Mouse (Mus musculus) ovary, postnatal 10 days (tissue): ENCODE results near the gene March8.

ENCODE experiments used
- DNase-seq: peaks from one replicate; pipeline ENCODE4 v3.0.0; 2022; ENCODE audit warnings: low spot score

The March8 gene

DNA sequence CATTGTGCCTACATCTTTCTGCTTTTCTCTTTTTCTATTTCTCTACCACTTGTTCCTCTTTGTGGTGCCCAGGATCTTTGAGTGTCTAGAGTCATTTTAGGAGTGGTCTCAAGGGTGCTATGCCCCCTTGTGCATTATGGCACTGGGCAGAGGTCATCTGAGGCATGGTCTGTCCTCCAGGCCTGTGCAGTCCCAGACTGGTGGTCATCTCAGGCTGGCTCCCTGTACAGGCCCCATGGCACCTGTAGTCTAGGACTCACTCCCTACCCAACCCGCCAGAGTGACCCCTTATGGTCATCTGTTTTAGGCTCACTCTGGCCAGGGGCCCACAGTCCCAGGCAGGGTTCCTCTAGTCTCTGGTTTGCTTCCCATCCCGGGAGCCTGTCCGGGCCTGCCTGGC is 33.7 kb downstream of the March8 start:
- DNase-seq, result no peak

DNA sequence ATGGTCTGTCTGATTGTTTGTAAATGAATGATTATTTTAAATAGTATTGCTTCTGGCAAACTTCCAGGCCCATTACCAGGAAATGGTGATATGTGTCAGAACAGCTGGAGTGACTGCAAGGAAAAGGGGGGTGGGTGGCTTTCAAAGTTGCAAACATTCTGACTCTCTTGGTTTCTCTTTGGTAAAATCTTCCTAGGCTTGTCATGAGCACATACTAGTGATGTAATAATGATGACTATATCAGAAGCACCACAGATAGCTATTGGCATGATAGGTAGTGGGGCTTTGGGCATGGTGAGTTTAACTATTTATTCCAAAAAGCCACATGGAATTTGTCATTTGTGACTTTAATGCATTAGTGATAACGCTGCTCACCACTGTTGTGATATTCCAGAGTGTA is 36.3 kb downstream of the March8 start:
- no peak for DNase-seq

DNA sequence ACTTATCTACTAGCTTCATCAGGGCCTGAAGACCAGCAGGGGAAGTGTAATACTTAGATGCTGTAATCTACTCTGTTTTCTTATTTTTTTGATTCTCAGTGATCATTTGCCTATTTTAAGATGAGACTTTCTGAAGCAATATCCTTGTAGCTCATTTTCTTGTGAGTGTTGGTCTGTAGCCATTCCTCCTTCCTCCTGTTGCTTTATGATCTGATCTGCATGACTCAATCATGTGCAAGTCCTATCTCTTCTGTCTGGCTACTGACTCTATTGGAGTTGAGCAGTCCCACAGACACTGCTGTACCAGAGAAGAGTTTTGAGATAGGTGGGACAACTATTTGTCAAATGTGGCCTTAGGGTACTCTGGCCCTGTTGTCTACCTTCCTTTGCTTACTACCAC is 36.8 kb downstream of the March8 start:
- DNase-seq, result no peak

DNA sequence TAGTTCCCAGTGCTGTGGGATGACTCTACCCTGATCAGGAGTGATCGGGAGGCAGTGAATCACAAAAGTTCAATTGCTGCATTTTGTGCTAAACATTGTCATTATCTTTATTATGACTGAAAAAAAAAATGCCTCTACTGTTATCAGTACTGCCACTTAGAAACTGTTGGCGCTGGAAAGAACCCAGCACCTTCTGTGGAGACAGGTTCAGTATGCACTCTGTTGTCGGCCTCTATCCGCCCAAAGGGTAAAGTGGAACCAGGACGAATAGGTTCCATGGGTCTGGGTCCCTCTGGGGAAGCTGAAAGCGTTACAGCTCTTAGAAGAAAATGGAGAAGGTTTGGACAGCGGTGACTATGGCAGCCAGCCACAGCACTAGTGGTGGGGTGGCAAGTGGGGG is 41.1 kb downstream of the March8 start:
- no peak for DNase-seq

DNA sequence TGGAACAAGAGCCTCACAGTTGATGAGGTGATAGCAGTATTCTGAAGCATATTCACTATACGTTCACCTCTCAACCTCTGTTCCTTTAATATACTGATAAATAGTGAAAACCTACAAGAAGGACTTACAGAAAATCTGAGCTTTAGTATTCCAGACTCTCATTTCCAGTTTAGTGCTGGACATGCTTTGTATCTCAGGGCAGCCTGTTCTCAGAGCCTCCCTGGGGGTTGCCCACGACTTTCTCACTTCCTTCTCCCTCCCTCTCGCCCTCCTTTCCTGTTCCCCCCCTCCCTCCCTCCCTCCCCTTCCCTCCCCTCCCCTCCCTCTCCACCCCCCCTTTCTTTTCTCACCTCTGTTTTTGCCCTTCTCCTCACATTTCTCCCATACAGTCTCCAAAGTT is 42.3 kb downstream of the March8 start:
- no peak for DNase-seq

DNA sequence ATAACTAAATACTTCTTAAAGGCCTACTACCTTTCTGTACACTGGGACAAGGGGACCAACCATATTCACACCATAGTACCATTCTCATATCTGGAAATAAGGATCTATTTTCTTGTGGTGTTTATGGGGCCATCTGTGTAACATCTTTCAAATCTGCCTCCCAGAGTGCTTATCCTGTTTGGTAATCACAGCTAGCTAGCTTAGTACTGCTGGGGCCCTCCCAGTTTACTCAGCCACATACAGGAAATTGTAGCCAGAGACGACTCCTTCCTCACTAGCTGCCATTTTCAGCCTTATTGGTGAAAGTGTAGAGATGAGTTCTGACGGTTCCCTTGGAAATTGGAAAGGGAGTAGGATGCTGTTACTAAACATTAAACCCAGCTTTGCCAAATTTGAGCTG is 43.8 kb downstream of the March8 start:
- no peak for DNase-seq

DNA sequence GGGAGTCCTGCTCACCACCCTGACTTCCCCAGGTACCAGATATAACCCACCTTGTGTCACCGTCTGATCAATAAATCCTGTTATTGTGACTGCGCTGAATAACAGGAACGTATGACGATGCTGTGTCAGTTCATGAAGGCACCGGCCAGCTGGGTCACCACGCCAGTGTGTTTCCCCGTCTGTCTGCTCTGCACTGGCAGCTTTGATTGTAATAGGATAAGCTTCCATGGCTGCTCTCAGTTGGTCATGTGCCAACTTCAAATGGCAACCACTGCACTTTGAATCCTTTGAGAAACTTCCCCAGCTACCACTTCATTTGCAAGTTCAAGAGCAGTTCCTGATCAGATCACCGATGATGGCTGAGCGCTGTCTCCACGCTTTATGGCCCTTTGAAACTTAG is 45.8 kb downstream of the March8 start:
- DNase-seq, result no peak

DNA sequence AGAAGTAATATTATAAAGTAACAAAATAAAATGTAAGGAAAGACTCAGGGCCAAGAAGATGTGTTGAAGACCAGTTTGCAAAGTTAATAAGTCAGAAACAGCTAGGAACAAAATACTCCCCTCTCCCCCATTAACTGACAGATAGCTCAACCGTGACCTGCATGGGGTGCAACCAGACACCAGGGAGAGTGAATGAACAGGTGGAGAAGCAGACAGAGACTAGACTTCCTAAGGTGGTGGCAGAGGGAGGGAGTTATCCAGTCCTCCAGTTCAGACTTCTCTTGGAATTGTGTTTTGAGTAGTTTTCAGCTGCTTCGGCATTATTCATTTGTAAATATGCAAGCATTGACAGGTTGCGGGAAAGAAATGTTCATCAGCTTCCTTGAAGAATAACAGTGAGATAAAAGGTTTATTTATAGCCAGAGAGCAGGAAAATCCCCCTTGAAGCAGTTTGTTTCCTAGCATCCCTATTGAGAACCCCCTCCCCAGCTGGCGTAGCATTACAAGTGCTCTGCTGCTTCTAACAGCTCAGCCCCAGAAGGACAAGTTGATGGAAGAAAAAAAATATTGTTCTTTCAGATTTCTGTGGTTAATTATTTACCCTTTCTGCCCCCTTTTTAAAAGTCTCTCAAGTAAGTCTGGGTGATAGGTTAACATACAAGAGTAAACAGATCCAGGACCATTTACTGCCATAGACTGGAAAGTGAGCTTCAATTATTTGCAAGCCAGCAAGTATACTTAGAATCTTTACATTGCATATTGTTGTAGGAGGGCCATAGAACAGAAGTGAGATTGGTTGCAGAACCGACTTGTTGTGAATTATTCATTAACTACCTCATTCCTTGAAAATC is 47.6 kb downstream of the March8 start:
- DNase-seq, result no peak

DNA sequence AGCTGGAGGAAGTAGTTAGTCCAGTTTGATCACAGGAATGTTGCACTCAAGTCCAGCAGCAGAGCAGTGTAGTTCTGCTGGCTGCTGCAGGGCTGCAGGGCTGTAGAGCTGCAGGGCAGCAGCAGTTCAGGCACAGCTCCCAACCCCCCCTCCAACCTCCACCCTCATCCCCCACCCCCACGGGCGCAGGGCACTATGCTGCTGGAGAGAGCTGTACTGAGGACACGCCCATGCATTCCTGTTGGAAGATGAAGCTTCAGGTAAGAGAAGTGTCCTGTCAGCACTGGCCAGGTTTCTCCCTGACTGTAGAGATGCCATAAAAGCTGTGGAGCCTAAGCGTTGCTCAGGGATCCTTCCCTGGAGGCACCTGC is 48.2 kb downstream of the March8 start:
- DNase-seq, result no peak

DNA sequence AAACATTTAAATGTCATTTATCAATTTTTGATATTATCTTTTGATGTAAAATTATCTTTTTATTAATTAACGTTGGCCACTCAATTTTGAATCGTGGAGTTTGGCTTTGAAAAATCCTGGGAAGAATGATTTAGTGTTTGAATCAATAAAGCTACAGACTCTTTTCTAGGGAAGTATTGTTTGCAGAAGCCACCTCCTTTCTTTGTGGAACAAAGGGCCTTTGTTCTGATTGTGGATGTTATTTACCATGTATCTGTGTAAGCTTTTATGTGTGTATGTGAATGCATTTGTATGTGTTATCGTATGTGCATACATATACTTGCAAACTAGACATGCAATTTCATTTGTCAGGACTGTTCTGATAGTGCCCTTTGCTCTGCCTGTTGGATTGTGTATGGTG is 48.7 kb downstream of the March8 start:
- no peak for DNase-seq

DNA sequence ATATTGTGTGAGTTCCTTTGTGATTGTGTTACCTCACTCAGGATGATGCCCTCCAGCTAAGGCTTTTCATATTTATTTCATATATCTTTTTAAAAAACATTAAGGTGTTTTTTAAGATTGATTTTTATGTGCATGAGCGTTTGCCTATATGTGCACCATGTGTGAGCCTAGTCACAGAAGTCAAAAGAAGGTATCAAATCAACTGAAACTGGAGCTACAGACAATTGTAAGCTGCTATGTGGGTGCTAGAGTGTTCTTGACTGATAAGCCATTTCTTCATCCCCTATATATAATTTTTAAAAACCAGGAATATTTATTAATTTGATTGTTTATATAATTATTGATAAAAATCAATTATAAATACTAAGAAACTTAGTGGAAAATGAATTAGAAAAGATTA is 50.2 kb downstream of the March8 start:
- DNase-seq, result no peak

DNA sequence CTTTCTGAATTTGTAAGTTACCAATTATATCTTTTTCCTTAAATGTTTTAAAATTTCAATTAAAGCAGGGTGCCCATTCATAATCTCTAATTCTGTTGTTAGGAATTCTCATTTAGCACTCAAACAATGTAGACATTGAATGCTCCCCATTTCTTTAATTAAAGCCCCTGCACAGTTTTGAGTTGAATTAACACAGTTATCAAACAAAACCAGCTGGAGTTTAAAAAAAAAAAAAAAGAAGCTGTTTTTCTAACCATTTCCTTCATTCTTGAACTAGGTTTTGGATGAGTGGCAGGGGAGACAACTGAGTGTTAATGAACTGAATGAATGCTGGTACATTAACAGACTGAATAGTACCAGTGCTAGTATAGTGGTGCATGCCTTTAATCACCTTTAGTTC is 51.7 kb downstream of the March8 start:
- no peak for DNase-seq

DNA sequence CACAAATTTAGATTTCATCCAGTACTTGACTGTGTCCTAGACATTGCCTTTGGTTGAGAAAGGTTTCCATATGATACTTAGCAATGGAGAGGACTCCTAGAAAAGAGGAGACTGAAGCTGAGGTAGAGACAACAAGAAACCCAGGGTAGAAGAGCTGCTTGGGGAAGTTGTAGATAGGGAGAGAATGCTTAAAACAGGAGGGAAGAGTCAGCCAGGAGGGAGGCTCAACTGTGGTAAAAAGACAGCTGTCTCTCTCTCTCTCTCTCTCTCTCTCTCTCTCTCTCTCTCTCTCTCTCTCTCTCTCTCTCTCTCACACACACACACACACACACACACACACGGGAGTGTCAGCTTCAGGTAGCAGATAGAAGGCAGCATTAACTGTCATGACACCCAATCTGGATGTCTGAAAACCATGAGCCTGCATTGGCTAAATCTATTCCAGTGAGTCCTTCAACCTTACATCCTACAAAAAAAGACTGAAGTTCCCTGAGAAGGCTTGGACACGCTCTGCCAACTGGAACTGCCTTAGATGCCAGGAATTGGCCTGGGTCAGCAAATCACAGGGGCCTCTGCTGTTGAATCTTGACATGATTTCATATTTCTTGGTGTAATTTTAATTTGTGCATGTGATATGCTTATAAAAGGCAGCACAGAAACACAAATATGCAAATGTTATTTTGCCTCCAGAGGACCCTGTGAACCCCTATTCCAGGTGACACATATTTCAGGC is 57.3 kb downstream of the March8 start:
- DNase-seq, result no peak

DNA sequence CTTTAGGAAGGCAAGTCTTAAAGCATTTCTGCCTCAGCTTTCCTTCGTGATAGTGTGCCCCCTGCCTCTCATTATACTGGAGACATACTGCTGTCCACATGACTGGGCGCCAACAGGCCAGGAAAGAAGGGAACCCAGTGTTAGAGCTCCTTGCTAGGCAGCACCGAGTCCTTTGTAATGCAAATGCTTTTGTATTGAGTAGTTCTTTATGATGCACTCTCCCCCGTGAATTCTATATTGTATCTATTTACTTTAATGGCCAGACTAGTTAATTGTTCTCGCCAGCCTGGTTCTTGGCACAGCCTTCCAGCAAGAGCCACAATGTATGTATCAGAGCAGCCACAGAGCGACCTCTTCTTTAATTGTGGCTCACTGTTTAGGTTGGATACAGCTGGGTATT is 59.8 kb downstream of the March8 start:
- no peak for DNase-seq

DNA sequence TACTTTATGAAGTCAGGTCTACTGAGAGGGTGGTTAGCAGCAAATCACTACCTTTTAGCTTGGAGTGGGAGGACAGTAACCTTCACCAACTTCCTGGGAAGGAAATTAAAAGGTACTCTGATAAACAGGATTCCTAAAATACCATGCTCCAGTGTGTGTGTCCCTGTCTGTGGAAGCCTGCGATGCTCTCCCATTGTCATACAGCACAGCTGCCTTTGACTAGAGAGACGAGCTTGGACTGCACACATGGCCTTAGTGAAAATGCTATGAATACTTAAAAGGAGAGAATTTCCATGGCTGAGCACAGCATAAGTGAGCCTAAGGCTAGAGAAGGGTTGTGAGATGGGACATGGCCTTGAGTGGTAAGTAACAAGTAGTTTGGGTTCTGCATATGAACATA is 60.3 kb downstream of the March8 start:
- DNase-seq, result no peak

DNA sequence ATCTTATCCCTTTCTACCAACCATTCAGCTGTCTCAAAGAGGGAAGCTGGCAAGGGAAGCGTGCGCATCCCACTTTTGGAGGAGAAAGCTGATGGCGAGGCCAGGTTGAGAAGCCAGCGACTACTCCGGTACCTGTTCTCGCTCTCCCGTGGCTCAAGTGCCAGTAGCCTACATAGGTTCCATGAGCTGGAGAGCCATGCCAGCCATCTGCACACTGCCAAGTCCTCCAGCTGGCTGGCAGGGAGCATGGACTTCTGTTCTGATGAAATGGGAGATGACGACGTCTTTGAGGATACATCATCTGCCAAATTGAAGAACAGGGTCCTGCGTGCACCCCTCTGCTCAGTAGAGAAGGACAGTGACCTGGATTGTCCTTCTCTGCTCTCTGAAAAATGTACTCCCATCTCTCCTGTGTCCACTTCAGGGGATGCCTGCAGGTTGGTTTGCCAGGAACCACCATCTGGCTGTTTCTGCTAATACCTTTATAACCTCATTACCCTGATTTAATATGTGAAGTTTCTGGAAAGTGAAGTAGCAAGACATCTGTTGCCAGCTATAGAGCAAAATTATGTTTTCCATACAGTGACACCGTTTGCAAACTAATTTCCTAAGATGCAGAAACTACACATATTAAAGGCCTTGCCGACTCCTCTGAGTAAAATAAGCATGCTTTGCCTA is 64.1 kb downstream of the March8 start:
- no peak for DNase-seq

DNA sequence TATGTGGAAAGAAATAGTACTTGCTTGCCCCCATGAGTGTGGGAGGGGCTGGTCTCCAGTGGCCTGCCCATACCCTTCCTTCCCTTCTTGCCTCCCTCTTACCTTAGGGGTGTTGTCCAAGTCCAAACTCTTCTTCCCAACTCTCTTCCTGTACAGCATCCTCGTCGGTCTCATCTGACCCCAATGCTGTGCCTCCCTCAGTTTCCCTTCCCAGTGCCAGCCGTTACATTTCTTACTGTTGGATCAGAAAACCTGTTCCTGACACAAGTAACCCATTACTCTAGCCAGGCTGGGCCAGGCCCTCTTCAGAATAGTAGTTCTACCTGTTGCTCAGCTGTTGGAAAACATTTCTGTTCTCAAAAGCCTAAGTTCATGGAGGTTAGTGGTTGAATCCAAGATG is 64.6 kb downstream of the March8 start:
- no peak for DNase-seq

DNA sequence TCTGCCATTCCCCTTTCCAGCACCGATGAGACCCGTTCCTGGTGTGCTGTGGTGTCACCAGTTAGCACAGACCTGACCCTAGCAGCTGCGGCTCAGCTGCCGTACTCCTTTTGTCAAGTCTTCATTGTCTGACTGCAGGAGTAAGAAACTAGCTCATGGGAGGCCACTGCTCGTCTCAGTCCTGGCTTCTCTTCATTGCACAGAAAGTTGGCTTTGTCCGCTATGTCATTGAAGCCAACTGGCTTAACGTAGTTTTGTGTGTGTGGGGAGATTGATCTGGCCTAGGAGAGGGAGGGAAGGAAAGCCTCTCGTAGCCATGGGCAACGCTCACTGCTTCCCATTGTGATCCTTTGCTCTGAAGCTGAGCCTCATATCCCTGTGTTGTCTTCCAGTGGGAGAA is 67.4 kb downstream of the March8 start:
- DNase-seq, result no peak

DNA sequence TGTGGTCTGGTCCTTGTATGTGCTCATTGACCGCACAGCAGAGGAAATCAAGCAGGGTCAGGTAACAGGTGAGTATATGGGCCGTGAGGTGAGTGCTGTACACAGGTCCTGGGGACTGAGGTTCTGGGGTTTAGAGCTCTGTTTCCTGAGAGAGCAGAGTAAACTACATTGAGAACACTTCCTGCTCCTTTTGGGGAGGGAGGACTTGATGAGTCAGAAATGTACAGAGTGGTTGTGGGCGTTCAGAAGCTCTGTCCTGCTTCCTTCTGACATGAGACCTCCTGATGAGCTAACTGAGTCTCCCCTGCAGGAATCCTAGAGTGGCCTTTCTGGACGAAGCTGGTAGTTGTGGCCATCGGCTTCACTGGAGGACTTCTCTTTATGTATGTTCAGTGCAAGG is 67.9 kb downstream of the March8 start:
- no peak for DNase-seq

DNA sequence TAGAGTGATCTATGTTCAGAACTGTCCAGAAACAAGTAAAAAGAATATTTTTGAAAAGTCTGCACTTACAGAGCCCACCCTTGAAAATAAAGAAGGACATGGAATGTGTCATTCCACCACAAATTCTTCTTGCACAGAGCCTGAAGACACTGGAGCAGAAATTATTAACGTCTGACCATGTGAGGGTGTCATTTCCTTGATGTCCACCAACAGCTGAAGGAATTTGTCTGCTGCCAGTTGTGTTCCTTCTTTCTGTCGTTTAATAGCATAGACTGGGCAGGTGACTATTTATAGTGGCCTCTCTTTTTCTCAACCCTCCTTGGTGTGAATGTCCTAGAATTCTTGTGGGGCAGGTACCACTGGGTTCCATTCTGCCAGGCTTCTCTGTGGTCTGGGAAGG is 68.3 kb downstream of the March8 start:
- no peak for DNase-seq

DNA sequence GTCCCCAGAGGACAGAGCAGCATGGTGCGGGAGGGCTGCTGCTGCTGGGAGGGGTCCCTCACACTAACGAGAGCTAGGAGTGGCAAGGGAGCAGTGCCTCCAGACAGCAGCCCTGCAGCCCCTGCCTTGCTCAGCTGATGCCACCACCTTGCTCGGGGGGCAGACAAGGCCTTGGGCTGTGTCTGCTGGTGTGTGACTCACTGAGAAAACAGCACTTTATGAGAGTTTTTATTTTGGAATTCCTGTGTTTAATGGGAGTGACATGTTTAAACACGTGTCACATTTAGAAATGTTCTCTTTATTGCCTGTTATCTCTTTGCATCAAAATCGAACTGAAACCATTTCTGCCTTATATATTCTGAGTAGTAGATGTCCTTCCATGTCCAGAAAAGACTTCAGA is 68.9 kb downstream of the March8 start:
- no peak for DNase-seq

DNA sequence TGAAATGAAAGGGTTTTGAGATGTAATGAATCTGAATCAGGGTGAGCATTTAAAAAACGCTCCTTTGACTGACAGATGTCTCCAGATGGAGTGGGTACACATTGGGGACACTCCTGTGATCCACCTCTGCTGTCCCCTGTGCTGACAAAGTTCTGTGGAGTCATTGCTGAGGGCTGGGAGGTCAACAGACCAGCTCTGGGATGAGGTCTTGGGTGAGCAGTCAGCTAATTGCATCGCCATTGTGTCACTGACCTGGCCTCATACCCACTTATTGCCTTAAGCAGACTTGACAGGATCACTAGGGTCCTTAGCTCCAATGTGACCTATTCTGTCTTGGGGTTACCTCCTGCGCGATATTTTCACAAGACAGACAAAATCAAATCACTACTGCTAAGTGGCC is 69.4 kb downstream of the March8 start:
- DNase-seq, result no peak

DNA sequence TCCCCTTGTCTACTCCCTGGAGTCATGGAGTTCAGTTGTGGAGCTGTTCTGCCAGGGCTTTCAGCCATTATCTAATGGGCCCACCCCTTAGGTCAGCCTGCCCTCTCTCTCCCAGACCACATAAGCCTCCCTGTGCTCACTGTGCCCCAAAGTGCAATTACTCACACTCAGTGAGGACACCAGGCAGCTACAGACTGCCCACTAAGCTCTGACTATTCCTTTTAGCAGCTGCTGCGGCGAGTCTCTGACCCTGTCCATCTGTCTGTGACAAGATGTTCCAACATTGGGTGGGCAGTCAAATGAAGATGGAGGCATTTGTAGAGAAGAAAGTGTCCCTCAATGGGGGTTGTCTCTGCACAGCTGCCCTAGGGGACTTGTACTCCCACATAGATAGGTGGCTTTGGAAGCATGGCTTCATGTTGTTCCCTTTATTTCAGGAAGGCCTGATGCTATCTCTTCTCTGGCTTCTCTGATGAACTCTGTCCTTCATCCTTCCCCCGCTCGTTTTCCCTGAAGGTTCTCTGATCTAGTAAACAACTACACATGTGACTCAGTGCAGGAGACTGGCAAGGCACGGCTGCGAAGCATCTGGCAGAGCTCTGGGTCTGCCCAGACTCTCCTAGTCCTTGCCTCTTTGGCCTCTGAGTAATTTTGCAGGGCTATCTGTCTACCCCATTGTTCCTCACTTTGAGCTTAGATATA is 70.3 kb downstream of the March8 start:
- no peak for DNase-seq
